ENCODE assay signal across 8 mouse cellular contexts in the genomic region with DNA sequence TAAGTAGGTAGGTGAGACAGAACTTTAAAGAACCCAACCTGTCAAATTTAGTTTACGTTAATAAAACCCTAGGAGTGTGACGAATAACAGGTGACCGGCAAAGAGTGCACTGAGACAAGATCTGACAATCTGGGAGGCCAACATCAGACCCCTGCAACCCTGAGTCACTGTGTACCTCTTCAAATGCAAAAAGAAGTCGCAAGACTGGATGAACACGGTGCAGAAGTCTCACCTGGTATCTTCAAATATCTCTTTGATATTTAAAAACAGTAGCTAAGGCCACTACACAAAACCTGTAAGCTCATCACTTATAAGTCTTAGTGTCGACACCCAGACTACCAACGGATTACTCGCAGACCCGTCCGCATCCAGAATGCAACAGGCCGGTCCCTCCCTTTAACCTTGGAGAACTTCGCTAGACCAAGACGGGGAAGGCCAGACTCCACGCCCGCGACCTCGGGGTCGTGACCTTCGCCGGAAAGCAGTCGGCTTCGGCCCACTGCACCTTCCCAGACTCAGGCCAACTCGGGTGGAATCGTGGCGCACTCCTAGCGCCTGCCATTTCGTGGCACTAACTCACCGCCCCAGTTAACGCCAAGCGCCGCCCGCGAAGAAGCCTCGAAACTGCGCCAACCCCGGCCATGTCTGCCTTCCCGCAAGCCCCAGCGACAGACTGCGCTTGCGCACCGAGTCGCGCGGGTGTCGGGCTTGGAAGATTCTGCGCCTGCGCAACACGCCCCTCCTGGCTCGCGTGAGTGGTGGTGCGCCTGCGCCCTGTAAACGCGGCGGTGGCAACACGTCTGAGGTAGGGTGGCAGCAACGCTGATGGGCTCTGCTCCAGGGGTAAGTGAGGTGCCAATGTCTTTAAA. TPM values are rescaled to one million over a fixed set of nuclear protein-coding genes. Genes with fewer than 3 reads are reported as not detected.
A peak's percentile ranks its signal among the peaks of the same experiment; 100 is the strongest.
DNase-seq lines count a peak whose midpoint lies in the region; ATAC-seq lines count a peak whose summit lies in the region.

Gene Sdha, minus strand, starts transcription at position 715 of the 869 bp plus-strand sequence.
Gene Ccdc127, plus strand, starts transcription at position 744 of the 869 bp plus-strand sequence.

- 2% methylated on average over 57 of the region's 57 CpGs for WGBS in hindbrain, embryonic 13.5 days

- peak within 1 kb of the TSS; percentile 88 for H3K9ac ChIP-seq in hindbrain, embryonic 13.5 days

- H3K4me3 ChIP-seq in hindbrain, embryonic 13.5 days, result peak within 1 kb of the TSS; percentile 76

- peak; percentile 98 for DNase-seq in NIH3T3 (ENCODE audit: low read depth)
- DNase-seq in cerebellum, postnatal 10 days, result peak; percentile 98 to 99
- peak; percentile 91 to 93 for DNase-seq in frontal cortex, postnatal 14 days (ENCODE audit: low spot score in 2 of 2)
- DNase-seq in layer of hippocampus, postnatal 25 days (ENCODE audit: extremely low spot score in 1 of 2, low spot score in 1 of 2), result peak; percentile 96 to 97
- peak; percentile 96 for DNase-seq in lung, postnatal 25 days (ENCODE audit: low spot score)
- peak; percentile 99 for DNase-seq in retina, embryonic 14.5 days (ENCODE audit: low spot score)
- peak; percentile 98 for DNase-seq in thymus, postnatal 4 days

- H3K9me3 ChIP-seq in hindbrain, embryonic 13.5 days, result no peaks in the 10 kb centered on the region

- ATAC-seq in hindbrain, embryonic 13.5 days (ENCODE audit: low FRiP score), result peak; percentile 98

- H3K27me3 ChIP-seq in hindbrain, embryonic 13.5 days, result no peaks in the 10 kb centered on the region

- H3K4me2 ChIP-seq in hindbrain, embryonic 13.5 days, result peak within 1 kb of the TSS; percentile 62

- peak within 1 kb of the TSS; percentile 86 for H3K27ac ChIP-seq in hindbrain, embryonic 13.5 days

- H3K36me3 ChIP-seq in hindbrain, embryonic 13.5 days, result peaks cover 15% of the 10 kb centered on the region

- H3K4me1 ChIP-seq in hindbrain, embryonic 13.5 days (replicated peaks), result peaks cover 26% of the 10 kb centered on the region

RNA-seq across cellular contexts. Expression of gene Sdha, which starts in this region (rescaled TPM):
- 202 and 213 TPM in 2 replicates for polyA plus RNA-seq in hindbrain, embryonic 13.5 days (2015; fragmentation: Nextera tagmentation; extraction: Ambion mirVana)
- 100 to 1,000 TPM; 313 to 339 TPM for total RNA-seq in layer of hippocampus, postnatal 25 days (2021)

RNA-seq across cellular contexts. Expression of gene Ccdc127, which starts in this region (rescaled TPM):
- polyA plus RNA-seq in hindbrain, embryonic 13.5 days (2015; fragmentation: Nextera tagmentation; extraction: Ambion mirVana), result 50.7 and 50.9 TPM in 2 replicates
- total RNA-seq in layer of hippocampus, postnatal 25 days (2021), result 10 to 100 TPM; 76.8 to 81.9 TPM

Comparison
In these comparisons a context has a peak if more than half of its experiments do, and no peak if none do; other contexts are left out.
1. Peak in every context shown above with its lines: DNase-seq, ATAC-seq, H3K4me3 ChIP-seq and H3K27ac ChIP-seq.